Mouse (Mus musculus) CH12.LX (cell line): Measurements from ENCODE around the gene Dclk1. TPM values are rescaled to one million over a fixed set of nuclear protein-coding genes. Genes with fewer than 3 reads are reported as not detected.

ENCODE experiments used
- DNase-seq: peaks from one replicate; pipeline ENCODE4 v3.0.0-alpha.2; 2013; ENCODE audit errors: extremely low read depth
- H3K27ac ChIP-seq: 2 replicates; pipeline ENCODE4 v1.5.1; 2012; ENCODE audit warnings: low read depth, mild to moderate bottlenecking, control low read depth, moderate library complexity; ENCODE audit not compliant: insufficient read depth
- H3K27me3 ChIP-seq: replicated peaks from 2 replicates; pipeline ENCODE3; 2012; ENCODE audit warnings: inconsistent platforms
- H3K36me3 ChIP-seq, 2 experiments: replicated peaks in 1 of 2; 2 replicates each; pipeline versions ENCODE3 to v1.6.1; 2012; ENCODE audit warnings: inconsistent platforms in 1 of 2, low read length in 1 of 2, mild to moderate bottlenecking in 1 of 2, mixed read lengths in 1 of 2, moderate library complexity in 1 of 2; ENCODE audit not compliant: control insufficient read depth in 1 of 2, insufficient read depth in 1 of 2
- H3K4me1 ChIP-seq, 2 experiments: 2 replicates each; pipeline ENCODE4 v1.6.1; 2012; ENCODE audit warnings: inconsistent platforms in 1 of 2, moderate library complexity in 1 of 2; ENCODE audit not compliant: insufficient read depth in 2 of 2, control insufficient read depth in 1 of 2
- H3K4me2 ChIP-seq: 2 replicates; pipeline ENCODE4 v1.6.1; 2012; ENCODE audit warnings: low read depth, mild to moderate bottlenecking, control low read depth; ENCODE audit not compliant: poor library complexity, insufficient read depth, severe bottlenecking
- H3K4me3 ChIP-seq, 3 experiments: fragments of 150-350 bp in 1 of 3; sonication (generic) in 1 of 3; replicated peaks in 1 of 3; 2 replicates each; pipeline versions ENCODE3 to v1.5.1; 2011 to 2012; ENCODE audit warnings: low read depth in 2 of 3, low read length in 2 of 3, mild to moderate bottlenecking in 2 of 3, moderate library complexity in 2 of 3, control low read depth in 1 of 3, improper control_type of control experiment in 1 of 3, inconsistent platforms in 1 of 3, mixed read lengths in 1 of 3; ENCODE audit not compliant: poor library complexity in 1 of 3
- H3K79me2 ChIP-seq: replicated peaks from 2 replicates; pipeline ENCODE4 v1.6.1; 2012; ENCODE audit warnings: mild to moderate bottlenecking, moderate library complexity; ENCODE audit not compliant: control insufficient read depth, poor library complexity, insufficient read depth, severe bottlenecking; ENCODE audit errors: extremely low read depth
- H3K9ac ChIP-seq: 2 replicates; pipeline ENCODE4 v1.6.1; 2012; ENCODE audit warnings: low read depth, mild to moderate bottlenecking, control low read depth, moderate library complexity; ENCODE audit not compliant: insufficient read depth
- H3K9me3 ChIP-seq: replicated peaks from 2 replicates; pipeline ENCODE3; 2012; ENCODE audit warnings: low read length, inconsistent platforms, mixed read lengths
- BHLHE40 ChIP-seq: IDR thresholded peaks from 2 replicates; pipeline ENCODE4 v1.6.1; 2011; ENCODE audit warnings: mild to moderate bottlenecking, low read depth, low read length, improper control_type of control experiment
- E2F4 ChIP-seq: IDR thresholded peaks from 2 replicates; pipeline ENCODE4 v1.6.1; 2011; ENCODE audit warnings: low read depth, low read length, improper control_type of control experiment; ENCODE audit not compliant: insufficient replicate concordance
- ELF1 ChIP-seq: IDR thresholded peaks from 2 replicates; pipeline ENCODE4 v1.6.1; 2014; ENCODE audit warnings: low read depth, mild to moderate bottlenecking, inconsistent platforms, low read length, improper control_type of control experiment
- ETS1 ChIP-seq: conservative IDR thresholded peaks from 2 replicates; pipeline ENCODE4 v1.6.1; 2012; ENCODE audit warnings: low read depth, mild to moderate bottlenecking, inconsistent platforms, low read length, improper control_type of control experiment, moderate library complexity
- HCFC1 ChIP-seq: IDR thresholded peaks from 2 replicates; pipeline ENCODE4 v1.6.1; 2012; ENCODE audit warnings: low read depth, mild to moderate bottlenecking, inconsistent platforms, low read length, improper control_type of control experiment
- MAFK ChIP-seq: IDR thresholded peaks from 2 replicates; pipeline ENCODE4 v1.6.1; 2011; ENCODE audit warnings: low read length, improper control_type of control experiment; ENCODE audit not compliant: insufficient replicate concordance
- MAZ ChIP-seq: IDR thresholded peaks from 2 replicates; pipeline ENCODE4 v1.6.1; 2012; ENCODE audit warnings: low read depth, mild to moderate bottlenecking, inconsistent platforms, low read length, improper control_type of control experiment, moderate library complexity
- MYC ChIP-seq: IDR thresholded peaks from 2 replicates; pipeline ENCODE4 v1.6.1; 2011; ENCODE audit warnings: low read depth, mild to moderate bottlenecking, improper control_type of control experiment, low read length
- NELFE ChIP-seq: IDR thresholded peaks from 2 replicates; pipeline ENCODE4 v1.6.1; 2011; ENCODE audit warnings: low read depth, low read length, improper control_type of control experiment
- NRF1 ChIP-seq: IDR thresholded peaks from 2 replicates; pipeline ENCODE4 v1.6.1; 2014; ENCODE audit warnings: low read depth, mild to moderate bottlenecking, inconsistent platforms, low read length, improper control_type of control experiment, moderate library complexity
- PAX5 ChIP-seq: IDR thresholded peaks from 2 replicates; pipeline ENCODE4 v1.6.1; 2012; ENCODE audit warnings: low read length, inconsistent platforms, mixed read lengths
- POLR2AphosphoS2 ChIP-seq: IDR thresholded peaks from 2 replicates; pipeline ENCODE4 v1.6.1; 2011; ENCODE audit warnings: low read depth, low read length, improper control_type of control experiment
- RAD21 ChIP-seq: IDR thresholded peaks from 2 replicates; pipeline ENCODE4 v1.6.1; 2011; ENCODE audit warnings: low read depth, mild to moderate bottlenecking, low read length, improper control_type of control experiment, moderate library complexity
- SIN3A ChIP-seq: IDR thresholded peaks from 2 replicates; pipeline ENCODE4 v1.6.1; 2012; ENCODE audit warnings: low read length, improper control_type of control experiment, inconsistent platforms
- SMC3 ChIP-seq: IDR thresholded peaks from 2 replicates; pipeline ENCODE4 v1.6.1; 2011; ENCODE audit warnings: low read depth, low read length, improper control_type of control experiment
- TBP ChIP-seq: conservative IDR thresholded peaks from 2 replicates; pipeline ENCODE4 v1.6.1; 2011; ENCODE audit warnings: low read depth, low read length, improper control_type of control experiment
- UBTF ChIP-seq: IDR thresholded peaks from 2 replicates; pipeline ENCODE4 v1.6.1; 2012; ENCODE audit warnings: low read depth, mild to moderate bottlenecking, inconsistent platforms, low read length, improper control_type of control experiment, moderate library complexity
- USF1 ChIP-seq: IDR thresholded peaks from 2 replicates; pipeline ENCODE4 v1.6.1; 2014; ENCODE audit warnings: low read depth, mild to moderate bottlenecking, inconsistent platforms, low read length, improper control_type of control experiment
- ZKSCAN1 ChIP-seq: IDR thresholded peaks from 2 replicates; pipeline ENCODE4 v1.6.1; 2012; ENCODE audit warnings: low read depth, inconsistent platforms, low read length, improper control_type of control experiment, borderline replicate concordance
- ZNF384 ChIP-seq: IDR thresholded peaks from 2 replicates; pipeline ENCODE4 v1.6.1; 2012; ENCODE audit warnings: low read depth, low read length, improper control_type of control experiment, inconsistent platforms
- dilution Hi-C: fragments of 300-500 bp; cut with MboI; formaldehyde crosslinking; loops from 2 replicates; pipeline ENCODE4 v1.14.3; 2020; ENCODE audit warnings: low sequenced_read_pairs; ENCODE audit not compliant: extremely low pct_unique_long_range_greater_than_20kb, extremely low pct_ligation_motif_present
- in situ Hi-C: fragments of 300-500 bp; cut with MboI; formaldehyde crosslinking; loops from 3 replicates; pipeline ENCODE4 v1.14.3; 2019; ENCODE audit warnings: low sequenced_read_pairs, low pct_ligation_motif_present, low pct_unique_long_range_greater_than_20kb, mixed read lengths
- polyA plus RNA-seq: library from polyadenylated mRNA; unstranded; fragments of >175 nt; gene quantifications from 2 replicates; pipeline ENCODE4 v1.2.1, GENCODE M21; 2012; ENCODE audit warnings: low read depth; ENCODE audit not compliant: insufficient read length
- total RNA-seq, 2 experiments: library from RNA; depleted of rRNA; stranded (reverse); fragments of 300-350 nt in 1 of 2; fragments of >200 nt in 1 of 2; gene quantifications; 2 replicates each; pipeline ENCODE4 v1.2.3; 2012 to 2014

The Dclk1 gene
- total and polyA plus RNA-seq, 3 experiments, result not detected

DNA sequence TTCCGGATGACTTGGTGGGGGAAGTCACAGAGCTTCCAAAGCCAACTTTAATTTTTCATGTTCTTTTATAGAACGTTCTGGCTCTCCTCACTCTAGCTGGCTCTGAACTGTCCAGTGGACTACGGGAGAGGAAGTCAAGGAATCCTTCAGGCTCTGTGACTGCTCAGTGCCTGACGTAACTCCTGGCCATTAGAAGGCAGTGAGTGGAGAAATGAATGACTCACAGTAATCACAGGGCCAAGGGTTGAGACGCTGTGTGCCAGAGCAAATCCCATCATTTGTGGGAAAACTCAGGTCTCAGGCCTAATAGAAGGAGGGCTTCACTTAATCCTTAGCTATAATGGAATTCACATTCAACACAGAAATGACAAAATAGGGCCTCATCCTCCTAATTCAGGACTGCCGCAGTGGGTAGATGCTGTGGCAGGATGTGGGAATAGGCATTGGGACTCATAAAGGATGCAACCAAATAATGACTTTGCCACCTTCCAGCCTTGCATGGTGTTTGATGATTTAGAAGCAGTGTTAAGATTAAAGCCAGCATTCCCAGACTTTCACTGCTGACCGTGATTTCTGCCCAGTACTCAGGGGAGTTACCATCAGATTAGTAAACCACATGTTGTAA, 65.5 kb downstream of the Dclk1 start:
- TF ChIP-seq HCFC1 (no peak), ZKSCAN1 (no peak)
- TF ChIP-seq, all 38 proteins: peak for 0
- Histone ChIP-seq H3K36me3 (no peaks in the 10 kb centered on the region), H3K27me3 (no peaks in the 10 kb centered on the region), H3K4me2 (no peak overlapping the region), H3K27ac (no peak overlapping the region), H3K79me2 (no peaks in the 10 kb centered on the region), H3K4me1 (no peaks in the 10 kb centered on the region), H3K4me3 (no peak overlapping the region), H3K9me3 (peaks cover 40% of the 10 kb centered on the region), H3K9ac (no peak overlapping the region)
- no peak for DNase-seq
- dilution Hi-C loops, result no loop called here
- in situ Hi-C loops, result no loop called here

DNA sequence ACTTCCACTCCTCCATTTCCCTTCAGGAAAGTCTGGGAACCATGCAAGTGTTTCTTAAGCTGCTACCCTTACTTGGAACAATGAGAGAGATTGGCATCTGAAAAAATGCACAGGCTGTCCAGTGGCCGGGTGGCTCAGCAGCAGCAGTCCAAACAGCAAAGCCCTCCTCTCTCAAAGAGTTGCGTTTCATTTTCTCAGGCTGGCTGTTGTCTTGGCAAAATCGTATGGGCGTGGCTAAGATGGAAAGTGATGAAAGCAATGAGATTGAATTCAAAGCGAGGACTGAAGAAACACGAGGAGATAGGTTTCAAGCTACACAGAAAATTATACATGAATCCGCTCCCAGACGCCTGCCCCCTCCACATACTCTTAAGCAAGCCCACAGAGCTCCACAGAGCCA, 67.8 kb downstream of the Dclk1 start:
- no peaks in the 10 kb centered on the region for H3K4me1 ChIP-seq
- no peak for TF ChIP-seq RAD21
- no peak for TF ChIP-seq NELFE
- TF ChIP-seq BHLHE40, result no peak
- no peak for TF ChIP-seq ELF1
- TF ChIP-seq PAX5, result no peak
- no peak for TF ChIP-seq TBP
- no peak for TF ChIP-seq MYC
- no peak for TF ChIP-seq E2F4
- TF ChIP-seq POLR2AphosphoS2, result no peak
- TF ChIP-seq SMC3, result no peak
- TF ChIP-seq UBTF, result no peak
- no peak for TF ChIP-seq SIN3A
- no peak for TF ChIP-seq ETS1
- TF ChIP-seq MAFK, result no peak
- TF ChIP-seq, all 38 proteins: peak for 0
- H3K4me3 ChIP-seq, result no peak overlapping the region
- no peak overlapping the region for H3K9ac ChIP-seq
- dilution Hi-C loops, result no loop called here
- H3K9me3 ChIP-seq, result peaks cover 50% of the 10 kb centered on the region
- no peak overlapping the region for H3K4me2 ChIP-seq
- no peaks in the 10 kb centered on the region for H3K27me3 ChIP-seq
- no peak for DNase-seq
- in situ Hi-C loops, result no loop called here
- no peaks in the 10 kb centered on the region for H3K36me3 ChIP-seq
- no peaks in the 10 kb centered on the region for H3K79me2 ChIP-seq
- no peak overlapping the region for H3K27ac ChIP-seq

DNA sequence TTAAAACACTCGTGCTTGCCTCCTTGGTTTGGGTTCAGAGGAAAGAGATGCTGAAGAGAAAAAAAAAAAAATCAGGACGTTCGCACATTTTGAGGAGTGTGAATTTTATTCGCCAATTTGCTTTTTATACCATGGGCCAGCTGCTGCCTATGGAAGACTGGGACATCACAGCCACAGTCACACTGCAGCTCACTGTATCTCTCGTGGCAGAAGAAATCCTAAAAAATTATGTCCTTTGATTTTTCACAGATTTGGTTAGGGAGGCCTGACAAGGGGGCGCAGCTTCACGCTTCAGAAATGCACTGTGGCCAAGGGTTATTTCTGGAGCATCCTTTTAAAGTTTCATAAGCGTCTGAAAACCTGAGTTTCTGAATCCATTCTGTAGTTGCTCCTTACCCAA, 73.7 kb downstream of the Dclk1 start:
- Histone ChIP-seq H3K9ac (no peak overlapping the region), H3K36me3 (no peaks in the 10 kb centered on the region), H3K4me2 (no peak overlapping the region), H3K4me1 (no peaks in the 10 kb centered on the region), H3K9me3 (peaks cover 61% of the 10 kb centered on the region), H3K79me2 (no peaks in the 10 kb centered on the region), H3K4me3 (no peak overlapping the region), H3K27me3 (no peaks in the 10 kb centered on the region), H3K27ac (no peak overlapping the region)
- DNase-seq, result no peak
- in situ Hi-C loops, result no loop called here
- dilution Hi-C loops, result no loop called here
- TF ChIP-seq MAZ, result no peak
- no peak for TF ChIP-seq HCFC1
- no peak for TF ChIP-seq ZNF384
- no peak for TF ChIP-seq NRF1
- TF ChIP-seq ETS1, result no peak
- no peak for TF ChIP-seq USF1
